Mouse (Mus musculus) kidney, embryonic 16.5 days (tissue): ENCODE measurements at regions not wholly inside any gene's neighbourhood (a gene's known extent, or its start where the extent isn't known, plus 50 kb on each side); places are given as distances from the start of the nearest gene placed in this dataset.

Source experiments
- ATAC-seq: fragments of 200-750 bp; cut with Nextera tagmentation; 2 replicates; pipeline ENCODE4 v1.8.0; 2017; ENCODE audit warnings: moderate TSS enrichment; ENCODE audit not compliant: low FRiP score, low TSS enrichment
- H3K27ac ChIP-seq: fragments of 300-500 bp; sonication (generic); 2 replicates; pipeline ENCODE4 v1.5.1; 2014; ENCODE audit warnings: low read length
- H3K27me3 ChIP-seq: fragments of 300-500 bp; sonication (generic); 2 replicates; pipeline ENCODE4 v1.6.1; 2014; ENCODE audit warnings: low read length, control low read depth, mixed read lengths; ENCODE audit not compliant: insufficient read depth
- H3K36me3 ChIP-seq: fragments of 300-500 bp; sonication (generic); 2 replicates; pipeline ENCODE4 v1.6.1; 2014; ENCODE audit warnings: low read length, control low read depth, mixed read lengths; ENCODE audit not compliant: insufficient read depth
- H3K4me1 ChIP-seq: fragments of 300-500 bp; sonication (generic); 2 replicates; pipeline ENCODE4 v1.6.1; 2014; ENCODE audit warnings: low read length, control low read depth, mixed read lengths; ENCODE audit not compliant: insufficient read depth
- H3K4me2 ChIP-seq: fragments of 300-500 bp; sonication (generic); replicated peaks from 2 replicates; pipeline ENCODE4 v1.6.1; 2014; ENCODE audit warnings: low read depth, low read length
- H3K4me3 ChIP-seq: fragments of 300-500 bp; sonication (generic); 2 replicates; pipeline ENCODE4 v1.5.1; 2014; ENCODE audit warnings: mild to moderate bottlenecking, low read length
- H3K9ac ChIP-seq: fragments of 300-500 bp; sonication (generic); replicated peaks from 2 replicates; pipeline ENCODE4 v1.6.1; 2014; ENCODE audit warnings: low read length
- H3K9me3 ChIP-seq: fragments of 300-500 bp; sonication (generic); 2 replicates; pipeline ENCODE4 v1.6.1; 2016; ENCODE audit warnings: low read length, control low read depth
- WGBS: fragments of 180-500 bp; shearing (Covaris S2); extraction: QIAGEN DNeasy Blood & Tissue Kit; methylation state at CpG from one replicate; pipeline ENCODE4 v1.1.7; 2014; 5-methylcytosine and 5-hydroxymethylcytosine counted together

GRCm38 (mm10) chr13:83735631-83736475, 232.0 kb downstream of the Mef2c start:
- Histone ChIP-seq H3K4me3 (no peak overlapping the region), H3K9ac (no peak overlapping the region), H3K4me2 (no peak overlapping the region), H3K4me1 (peaks cover 11% of the 10 kb centered on the region), H3K36me3 (no peaks in the 10 kb centered on the region), H3K9me3 (no peaks in the 10 kb centered on the region), H3K27me3 (peaks cover 69% of the 10 kb centered on the region), H3K27ac (no peak overlapping the region)
- ATAC-seq: no peak
- WGBS: 50% methylated on average over 10 of the region's 10 CpGs

DNA sequence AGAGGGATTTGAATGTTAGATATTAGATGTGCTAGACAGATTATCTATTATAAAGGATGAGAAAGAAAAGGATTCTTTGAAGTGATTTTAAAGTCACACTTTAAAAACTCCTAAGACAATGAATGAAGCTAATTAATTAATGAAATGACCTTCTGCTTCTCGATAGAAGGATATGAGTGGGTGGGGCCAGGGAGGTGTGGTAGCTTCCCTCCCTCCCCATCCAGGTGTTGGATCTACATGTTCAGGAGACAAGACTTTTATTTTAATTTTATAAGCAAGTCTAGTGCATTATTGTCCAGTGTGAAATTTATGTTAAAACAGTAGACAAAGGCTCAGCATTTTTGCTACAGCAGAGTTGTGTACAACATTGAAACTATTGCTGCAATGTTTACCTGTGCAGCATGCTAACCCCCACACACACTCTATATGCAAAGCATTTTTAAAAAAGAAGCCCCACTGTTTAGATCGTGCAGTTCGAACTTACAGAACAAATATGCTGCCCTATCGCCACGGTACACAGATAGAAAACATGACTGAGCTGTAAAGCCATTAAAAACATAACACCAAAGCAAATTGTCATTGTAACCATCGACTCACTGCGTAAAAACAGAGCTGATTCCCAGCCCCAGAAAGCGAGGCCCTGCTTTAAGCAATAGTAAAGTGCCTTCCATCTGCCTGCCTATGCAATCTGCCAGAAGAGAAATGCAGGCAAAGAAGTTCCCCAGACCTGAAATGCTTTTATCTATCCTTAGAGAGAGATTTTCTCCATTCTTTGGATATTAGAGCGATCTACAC, 233.4 kb downstream of the Mef2c start:
- Histone ChIP-seq H3K4me2 (peak overlapping the region; percentile 41), H3K4me1 (peaks cover 8% of the 10 kb centered on the region; the same call in 1 of the 2 replicates), H3K4me3 (peak overlapping the region; percentile 34), H3K27me3 (peaks cover 72% of the 10 kb centered on the region), H3K9ac (0 out of 2 replicates have a peak overlapping the region, but pooled peaks have one; percentile 22), H3K9me3 (no peaks in the 10 kb centered on the region), H3K36me3 (no peaks in the 10 kb centered on the region), H3K27ac (no peak overlapping the region)
- no peak for ATAC-seq
- 5% methylated on average over 9 of the region's 9 CpGs for WGBS

GRCm38 (mm10) chr13:83737826-83738527, 234.1 kb downstream of the Mef2c start:
- ATAC-seq: peak; percentile 68; the same call in 1 of the 2 replicates
- Histone ChIP-seq H3K4me3 (peak overlapping the region; percentile 34), H3K4me2 (peak overlapping the region; percentile 41), H3K9ac (no peak overlapping the region), H3K27me3 (peaks cover 68% of the 10 kb centered on the region), H3K4me1 (peaks cover 8% of the 10 kb centered on the region; the same call in 1 of the 2 replicates), H3K36me3 (no peaks in the 10 kb centered on the region), H3K9me3 (no peaks in the 10 kb centered on the region), H3K27ac (no peak overlapping the region)
- WGBS: 2% methylated on average over 27 of the region's 27 CpGs

GRCm38 (mm10) chr13:83738528-83738981, 234.7 kb downstream of the Mef2c start:
- Histone ChIP-seq H3K27me3 (peaks cover 65% of the 10 kb centered on the region), H3K9me3 (no peaks in the 10 kb centered on the region), H3K4me3 (peak overlapping the region; percentile 34), H3K4me2 (peak overlapping the region; percentile 41), H3K27ac (0 out of 2 replicates have a peak overlapping the region, but pooled peaks have one; percentile 12), H3K36me3 (no peaks in the 10 kb centered on the region), H3K9ac (no peak overlapping the region), H3K4me1 (peaks cover 8% of the 10 kb centered on the region; the same call in 1 of the 2 replicates)
- no peak for ATAC-seq
- 5% methylated on average over 12 of the region's 12 CpGs for WGBS

DNA sequence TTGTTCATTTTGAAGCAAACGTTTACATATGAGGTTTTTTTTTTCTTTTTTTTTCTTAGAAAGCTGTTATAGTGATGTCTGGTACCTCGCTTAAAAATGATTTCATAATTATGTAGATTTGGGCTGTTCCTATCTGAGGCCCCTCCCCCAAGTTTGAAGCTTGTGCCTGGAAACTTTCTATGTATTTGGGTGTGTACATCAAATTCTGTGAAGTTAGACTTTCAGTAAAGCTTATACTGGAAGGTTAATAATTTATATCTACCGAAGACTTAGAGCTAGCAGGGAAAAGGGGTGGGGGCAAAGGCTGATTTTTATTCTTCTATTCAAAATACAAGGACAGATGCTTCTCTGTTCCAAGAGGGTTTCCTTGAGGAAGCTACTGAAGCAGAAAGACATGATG, 235.3 kb downstream of the Mef2c start:
- no peaks in the 10 kb centered on the region for H3K36me3 ChIP-seq
- 9% methylated on average over 3 of the region's 3 CpGs for WGBS
- H3K9me3 ChIP-seq: no peaks in the 10 kb centered on the region
- peaks cover 60% of the 10 kb centered on the region for H3K27me3 ChIP-seq
- ATAC-seq: 0 out of 2 replicates have a peak, but pooled peaks have one; percentile 16
- no peak overlapping the region for H3K9ac ChIP-seq
- H3K4me1 ChIP-seq: peaks cover 8% of the 10 kb centered on the region; the same call in 1 of the 2 replicates
- H3K4me3 ChIP-seq: peak overlapping the region; percentile 34
- peak overlapping the region; percentile 41 for H3K4me2 ChIP-seq
- H3K27ac ChIP-seq: peak overlapping the region; percentile 24; the same call in 1 of the 2 replicates

DNA sequence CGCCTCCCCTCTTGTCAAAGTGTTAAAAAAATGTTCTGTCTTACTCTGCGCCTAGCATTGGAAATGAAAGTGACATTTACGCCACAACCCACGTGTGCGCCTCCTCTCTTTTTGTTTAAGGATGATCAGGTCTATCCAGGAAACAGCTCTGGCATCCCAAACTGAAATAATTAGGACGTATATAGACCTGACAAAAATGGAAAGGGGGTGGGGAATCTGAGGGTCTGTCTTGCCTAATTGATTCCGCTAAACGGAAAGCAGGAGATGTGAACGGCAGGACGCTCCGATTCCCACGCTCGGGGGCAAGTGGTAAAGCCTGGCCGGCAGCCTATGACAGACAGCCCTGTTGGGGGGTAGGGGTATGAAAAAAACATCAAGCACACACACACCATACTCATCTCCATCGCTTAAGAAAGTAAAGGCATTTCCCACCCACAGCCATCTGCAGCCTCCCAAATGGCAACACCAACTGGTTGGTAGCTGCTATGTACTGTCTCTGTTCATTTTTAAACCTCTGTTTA, 235.8 kb downstream of the Mef2c start:
- Histone ChIP-seq H3K9ac (peak overlapping the region; percentile 5; the same call in 1 of the 2 replicates), H3K4me3 (peak overlapping the region; percentile 34), H3K4me2 (peak overlapping the region; percentile 41), H3K27me3 (peaks cover 63% of the 10 kb centered on the region), H3K27ac (peak overlapping the region; percentile 24; the same call in 1 of the 2 replicates), H3K36me3 (no peaks in the 10 kb centered on the region), H3K4me1 (peaks cover 10% of the 10 kb centered on the region; the same call in 1 of the 2 replicates), H3K9me3 (no peaks in the 10 kb centered on the region)
- 4% methylated on average over 15 of the region's 15 CpGs for WGBS
- ATAC-seq: peak; percentile 50; the same call in 1 of the 2 replicates

GRCm38 (mm10) chr13:83740101-83740500, 236.3 kb downstream of the Mef2c start:
- no peak overlapping the region for H3K9ac ChIP-seq
- no peaks in the 10 kb centered on the region for H3K36me3 ChIP-seq
- peaks cover 12% of the 10 kb centered on the region; the same call in 1 of the 2 replicates for H3K4me1 ChIP-seq
- H3K9me3 ChIP-seq: no peaks in the 10 kb centered on the region
- no peak overlapping the region for H3K4me3 ChIP-seq
- ATAC-seq: no peak
- peak overlapping the region; percentile 41; the same call in 1 of the 2 replicates for H3K4me2 ChIP-seq
- H3K27me3 ChIP-seq: peaks cover 68% of the 10 kb centered on the region
- 17% methylated on average over 2 of the region's 2 CpGs for WGBS
- no peak overlapping the region for H3K27ac ChIP-seq

GRCm38 (mm10) chr13:83740771-83741170, 236.9 kb downstream of the Mef2c start:
- WGBS: 18% methylated on average over 4 of the region's 4 CpGs
- ATAC-seq: no peak
- peaks cover 71% of the 10 kb centered on the region for H3K27me3 ChIP-seq
- H3K9ac ChIP-seq: no peak overlapping the region
- H3K27ac ChIP-seq: no peak overlapping the region
- no peaks in the 10 kb centered on the region for H3K36me3 ChIP-seq
- no peak overlapping the region for H3K4me2 ChIP-seq
- peaks cover 14% of the 10 kb centered on the region; the same call in 1 of the 2 replicates for H3K4me1 ChIP-seq
- H3K4me3 ChIP-seq: no peak overlapping the region
- H3K9me3 ChIP-seq: no peaks in the 10 kb centered on the region

DNA sequence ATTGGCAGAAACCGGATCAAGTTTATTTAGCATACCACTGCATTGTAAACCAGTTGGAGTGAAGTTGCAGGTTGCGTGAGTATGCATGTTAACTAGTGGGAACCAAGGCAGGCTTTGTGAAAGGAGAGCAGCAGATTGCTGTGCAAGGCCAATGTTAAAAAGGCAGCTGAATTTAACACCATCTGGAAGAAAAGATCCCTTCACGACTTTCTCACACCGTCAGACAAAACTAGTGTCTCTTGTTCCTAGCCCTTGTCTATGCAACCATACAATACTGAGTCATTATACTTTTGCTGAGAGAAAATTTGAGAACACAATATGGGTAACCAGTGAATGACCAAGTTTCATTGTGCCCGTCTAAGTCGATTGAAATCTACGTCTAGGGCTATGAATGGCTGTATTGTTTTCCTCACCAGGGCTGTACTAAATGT, 237.8 kb downstream of the Mef2c start:
- H3K4me1 ChIP-seq: peaks cover 14% of the 10 kb centered on the region; the same call in 1 of the 2 replicates
- WGBS: 35% methylated on average over 7 of the region's 7 CpGs
- H3K4me3 ChIP-seq: no peak overlapping the region
- H3K4me2 ChIP-seq: no peak overlapping the region
- no peaks in the 10 kb centered on the region for H3K9me3 ChIP-seq
- peaks cover 73% of the 10 kb centered on the region for H3K27me3 ChIP-seq
- H3K9ac ChIP-seq: no peak overlapping the region
- H3K27ac ChIP-seq: peak overlapping the region; percentile 29; the same call in 1 of the 2 replicates
- no peaks in the 10 kb centered on the region for H3K36me3 ChIP-seq
- no peak for ATAC-seq
